Mouse (Mus musculus) lung, adult 2 months (tissue): ENCODE data around the gene Pheta2.

ENCODE experiments used
- CTCF ChIP-seq: fragments of 200-500 bp; IDR thresholded peaks from 2 replicates; pipeline ENCODE4 v1.5.1; 2011; ENCODE audit warnings: mild to moderate bottlenecking, low read length, control low read depth; ENCODE audit not compliant: insufficient read depth
- POLR2A ChIP-seq: fragments of 200-500 bp; IDR thresholded peaks from 2 replicates; pipeline ENCODE4 v1.6.1; 2011; ENCODE audit warnings: low read depth, mild to moderate bottlenecking, control low read depth, low read length, borderline replicate concordance; ENCODE audit errors: extremely low read depth

GRCm38 (mm10) chr15:82341675-82342542, 3.2 kb downstream of the Pheta2 start:
- TF ChIP-seq CTCF: no peak
- no peak for TF ChIP-seq POLR2A
